Mouse (Mus musculus) lung, postnatal 14 days (tissue): ENCODE data around the gene Atp2b2.

Source experiments
- DNase-seq: peaks from one replicate; pipeline ENCODE4 v3.0.0; 2021

Atp2b2 gene

DNA sequence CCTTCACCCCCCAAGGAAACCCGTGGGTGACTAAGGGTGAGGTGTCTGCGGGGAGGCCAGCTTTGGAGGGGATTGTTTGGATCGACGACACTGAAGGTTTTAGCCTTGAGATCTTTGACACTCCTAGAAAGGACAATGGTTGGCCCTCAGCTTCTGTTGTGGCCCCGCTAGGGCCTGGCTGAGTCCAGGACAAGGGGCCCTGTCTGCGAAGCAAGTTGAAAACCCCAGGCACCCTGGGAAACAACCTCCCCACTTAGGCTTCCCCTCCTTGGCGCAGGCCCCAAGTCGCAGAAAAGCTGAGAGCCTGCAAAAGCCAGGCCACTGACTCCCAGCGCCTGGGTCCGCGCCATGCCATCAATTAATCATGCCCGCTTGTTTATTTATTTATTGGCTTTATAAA lies at the start of gene Atp2b2:
Gene Atp2b2 (minus strand): TSS at position 282 of the 400 bp plus-strand sequence.
- DNase-seq = no peak

DNA sequence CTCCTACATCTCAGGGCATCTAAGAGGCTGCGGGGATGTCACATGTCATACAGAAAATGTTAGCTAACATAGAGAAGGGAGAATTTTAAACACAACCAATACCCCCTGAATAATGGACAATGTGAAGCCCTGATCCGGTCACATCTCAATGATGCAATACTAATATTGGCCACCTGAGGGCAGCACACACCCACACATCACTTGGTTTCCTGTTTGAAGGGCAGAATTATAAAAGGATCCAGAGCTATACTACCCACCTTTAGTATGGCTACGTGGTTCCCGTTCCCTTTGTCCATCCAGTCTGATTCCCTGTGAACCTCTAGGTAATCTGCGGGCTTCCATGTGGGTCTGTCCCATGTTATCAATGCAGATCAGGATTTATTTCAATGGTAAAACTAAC lies 47.2 kb upstream of the Atp2b2 start:
- DNase-seq = peak; percentile 70

DNA sequence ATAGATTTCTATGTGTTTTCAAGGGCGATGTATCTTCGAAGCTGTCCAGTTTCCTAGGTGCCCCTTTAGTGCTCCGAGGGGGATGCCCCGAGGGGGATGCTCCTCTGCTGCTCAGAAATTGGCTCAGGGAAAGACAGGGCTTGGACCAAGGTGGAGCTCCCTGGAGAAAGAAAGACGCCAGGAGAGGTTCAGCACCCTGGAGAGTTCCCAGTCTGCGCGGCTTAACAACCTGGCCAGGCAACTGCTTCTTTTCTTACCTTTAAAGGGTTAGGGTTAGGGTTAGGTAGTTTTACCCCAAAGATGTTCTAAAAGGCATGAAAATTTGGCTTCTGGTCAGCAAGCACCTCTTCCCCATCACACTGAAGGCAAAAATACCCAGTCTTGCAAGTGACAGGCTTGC lies 44.7 kb upstream of the Atp2b2 start:
- DNase-seq = peak; percentile 40

DNA sequence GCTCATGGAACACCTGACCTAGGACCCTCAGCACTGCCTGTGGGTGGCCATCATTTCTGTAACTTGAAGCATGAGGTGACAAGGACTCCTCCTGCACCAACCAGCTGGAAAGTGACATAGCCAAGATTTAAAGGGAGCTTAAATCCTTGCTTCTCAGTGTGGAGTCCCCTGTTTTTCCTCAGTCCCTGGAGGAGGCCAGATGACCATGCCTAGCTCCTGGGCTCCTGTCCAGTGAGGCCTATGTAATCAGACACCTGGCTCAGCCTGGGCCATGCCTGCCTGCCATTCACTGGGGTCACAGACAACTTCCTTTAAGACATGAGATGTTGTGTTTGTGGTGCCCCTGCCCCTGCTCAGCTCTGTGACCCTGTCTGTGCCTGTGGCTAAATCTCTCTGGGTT lies 36.1 kb upstream of the Atp2b2 start:
- no peak for DNase-seq

DNA sequence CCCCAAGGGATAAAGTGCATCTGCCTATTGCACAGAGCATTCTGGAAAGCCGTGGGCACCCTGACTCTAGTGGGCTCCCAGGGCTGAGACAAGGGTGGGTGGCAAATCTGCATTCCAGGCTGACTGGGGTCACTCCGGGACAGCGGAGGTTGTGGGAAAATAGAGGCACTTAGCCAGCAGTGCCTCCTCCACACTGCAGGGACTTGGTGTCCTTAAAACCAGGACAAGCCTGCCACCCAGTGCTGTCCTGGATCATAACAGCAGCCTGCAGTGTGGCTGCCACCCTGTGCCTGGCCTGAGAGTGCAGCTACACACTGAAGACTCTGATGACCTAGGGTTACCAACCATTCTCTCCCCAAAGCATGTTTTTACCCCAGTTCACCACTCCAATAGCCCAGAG lies 34.1 kb upstream of the Atp2b2 start:
- no peak for DNase-seq

DNA sequence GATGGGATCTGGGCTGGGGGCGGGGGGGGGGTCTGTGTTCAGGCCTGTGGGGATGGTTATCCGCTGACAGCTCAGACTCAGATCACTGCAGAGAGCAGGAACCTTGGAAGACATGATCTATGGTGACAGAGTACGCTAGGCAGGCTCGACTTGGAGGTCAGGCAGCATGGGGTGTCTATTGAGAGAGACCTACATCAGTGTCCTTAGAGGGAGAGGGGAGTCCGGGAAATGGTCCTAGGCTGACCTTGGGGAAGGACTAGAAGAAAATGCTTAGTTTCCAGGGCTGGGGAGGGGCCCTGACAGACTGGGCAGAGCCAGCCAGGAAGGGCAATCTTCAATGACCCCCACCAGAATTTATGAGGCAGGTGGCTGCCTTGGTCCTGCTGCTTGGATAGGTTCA lies 33.6 kb upstream of the Atp2b2 start:
- DNase-seq = no peak

DNA sequence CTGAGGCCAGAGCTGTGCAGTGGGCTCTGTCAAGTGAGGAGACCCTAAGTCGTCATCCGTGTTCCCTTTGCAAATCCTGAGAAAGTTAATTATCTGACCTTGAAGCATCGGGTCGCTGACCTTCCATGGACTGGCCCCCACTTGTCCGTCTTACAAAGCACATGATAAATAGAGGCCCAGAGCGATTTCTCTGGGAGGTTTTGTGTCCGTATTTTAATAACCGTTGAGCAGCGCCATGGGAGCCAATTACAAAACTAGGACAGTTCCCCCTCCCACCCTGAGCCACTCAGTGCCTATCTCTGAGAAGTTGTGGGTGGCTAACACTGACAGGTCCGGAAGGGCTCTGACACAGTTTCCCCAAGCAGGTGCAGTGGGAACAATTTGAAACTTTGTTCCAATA lies 32.5 kb upstream of the Atp2b2 start:
- no peak for DNase-seq

DNA sequence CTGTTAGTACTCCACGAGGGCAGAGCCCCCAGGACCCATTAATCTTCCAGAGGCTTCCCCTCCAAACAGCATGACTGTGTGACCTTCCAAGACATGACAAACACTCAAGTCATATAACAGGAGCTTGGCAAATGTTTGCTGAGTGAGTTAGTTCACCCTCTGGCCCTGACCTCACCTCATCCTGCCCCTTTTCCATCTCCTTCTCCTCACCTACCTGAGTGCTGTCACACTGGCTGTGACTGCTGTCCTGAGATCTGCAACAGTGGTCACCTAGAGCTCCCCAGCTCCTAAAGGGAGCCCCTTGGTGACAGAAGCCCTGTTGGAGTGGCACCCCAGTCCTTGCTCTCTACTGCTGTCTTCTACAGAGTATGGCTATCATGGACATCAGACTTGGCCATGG lies 31.8 kb upstream of the Atp2b2 start:
- no peak for DNase-seq

DNA sequence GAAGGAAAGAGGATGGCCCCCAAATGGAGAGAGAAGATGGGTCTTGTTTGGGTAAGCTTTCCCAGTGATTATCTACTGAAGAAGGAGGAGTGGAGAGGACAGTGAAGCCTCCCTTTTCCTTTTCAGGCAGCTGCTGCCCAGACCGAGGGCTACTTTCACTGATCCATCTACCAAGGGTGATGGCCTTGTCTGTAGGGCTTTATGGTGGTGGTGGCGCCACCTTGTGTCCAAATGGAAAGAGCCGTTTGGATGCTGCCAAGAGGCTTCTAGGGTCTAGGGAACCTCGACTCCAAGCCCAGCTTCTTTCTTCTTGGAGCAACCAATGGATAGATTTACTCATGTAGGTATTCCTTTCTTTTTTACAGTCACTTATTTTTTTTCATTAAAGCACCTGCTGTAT lies 29.2 kb upstream of the Atp2b2 start:
- peak; percentile 45 for DNase-seq

DNA sequence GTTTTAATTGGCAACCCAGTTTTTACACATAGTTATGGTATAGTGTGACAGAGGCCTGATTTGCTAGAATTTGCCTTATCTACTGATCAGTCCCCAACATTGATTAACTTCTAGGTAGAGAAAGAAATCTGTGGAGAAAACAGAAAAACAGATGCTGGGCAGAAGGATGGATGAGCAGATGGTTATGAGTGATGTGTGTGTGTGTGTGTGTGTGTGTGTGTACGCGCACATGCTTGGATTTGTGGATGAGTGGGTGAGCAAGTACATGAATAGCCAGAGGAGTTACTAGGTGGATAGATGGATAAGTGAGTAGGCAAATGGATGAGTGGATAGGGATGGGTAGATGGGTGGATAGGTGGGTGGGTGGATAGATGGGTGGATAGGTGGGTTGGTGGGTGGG lies 20.7 kb upstream of the Atp2b2 start:
- no peak for DNase-seq

DNA sequence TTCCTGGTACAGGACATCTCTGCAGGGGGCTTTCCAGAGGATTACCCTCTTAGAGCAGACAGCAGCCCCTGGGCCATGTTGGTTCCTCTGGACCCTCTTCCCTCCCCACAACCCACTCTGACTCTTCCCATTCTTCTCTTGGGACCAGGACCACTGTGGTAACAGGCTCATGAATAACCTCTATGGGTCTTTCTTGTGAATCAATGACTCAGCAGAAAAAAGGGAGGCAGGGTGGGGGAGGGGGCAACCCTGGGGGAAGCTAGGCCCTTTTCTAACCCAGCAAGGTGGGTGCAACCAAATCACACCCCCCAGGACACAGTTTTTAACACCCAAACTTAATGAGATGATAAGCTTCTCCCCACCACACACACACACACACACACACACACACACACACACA lies 20.3 kb upstream of the Atp2b2 start:
- no peak for DNase-seq

DNA sequence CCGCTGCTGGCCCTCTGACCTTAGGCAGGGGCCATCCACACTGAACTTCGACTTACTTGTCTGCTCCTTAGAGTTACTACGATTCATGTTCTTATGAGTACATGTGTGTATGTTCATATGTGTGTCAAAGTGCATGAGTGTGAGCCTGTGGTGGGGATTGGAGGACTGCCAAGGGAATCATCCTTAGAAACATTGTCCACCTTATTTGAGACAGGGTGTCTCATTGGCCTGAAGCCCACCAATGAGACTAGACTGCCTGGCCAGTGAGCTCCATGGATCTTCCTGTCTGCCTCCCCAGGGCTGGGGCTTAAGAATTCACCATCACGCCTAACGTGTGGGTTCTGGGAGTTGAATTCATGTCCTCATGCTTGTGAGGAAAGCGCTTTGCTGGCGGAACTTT lies 16.8 kb upstream of the Atp2b2 start:
- DNase-seq = no peak

DNA sequence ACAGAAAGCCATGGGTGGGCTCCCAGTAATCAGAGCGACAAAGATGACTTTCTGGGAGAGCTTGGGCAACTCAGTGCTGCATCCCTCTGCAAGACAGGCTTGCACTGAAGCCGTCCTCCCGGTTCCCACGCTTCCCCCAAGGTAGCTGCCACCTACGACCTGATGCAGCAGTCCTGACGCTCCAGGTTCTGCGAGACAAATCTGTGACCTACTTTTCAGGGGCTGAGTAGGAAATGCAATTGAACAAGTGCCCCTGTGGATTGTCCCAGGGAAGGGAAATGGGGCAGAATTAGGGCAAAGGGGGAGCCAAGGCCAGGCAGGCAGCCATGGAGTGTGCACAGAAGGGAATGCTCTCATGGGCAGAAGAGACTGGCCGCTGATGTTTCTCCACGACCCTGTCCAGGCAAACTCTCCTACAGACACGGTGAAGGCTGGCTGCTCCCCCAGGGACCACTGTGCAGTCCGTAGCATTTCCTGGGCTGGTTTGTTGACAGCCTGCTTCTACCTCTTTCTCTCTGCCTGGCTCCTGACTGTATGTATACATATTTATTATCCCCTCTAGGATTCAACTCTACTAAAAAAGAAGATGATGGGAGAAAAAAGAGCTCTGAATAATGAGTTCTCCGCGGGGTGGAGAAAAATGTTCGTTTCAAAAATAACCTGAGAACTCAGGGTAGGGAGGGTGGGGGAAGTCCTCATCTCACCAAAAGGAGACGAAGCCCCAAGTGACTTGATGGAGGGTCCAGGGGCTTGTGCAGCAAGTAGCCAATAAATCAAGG lies 15.8 kb upstream of the Atp2b2 start:
- DNase-seq = no peak

DNA sequence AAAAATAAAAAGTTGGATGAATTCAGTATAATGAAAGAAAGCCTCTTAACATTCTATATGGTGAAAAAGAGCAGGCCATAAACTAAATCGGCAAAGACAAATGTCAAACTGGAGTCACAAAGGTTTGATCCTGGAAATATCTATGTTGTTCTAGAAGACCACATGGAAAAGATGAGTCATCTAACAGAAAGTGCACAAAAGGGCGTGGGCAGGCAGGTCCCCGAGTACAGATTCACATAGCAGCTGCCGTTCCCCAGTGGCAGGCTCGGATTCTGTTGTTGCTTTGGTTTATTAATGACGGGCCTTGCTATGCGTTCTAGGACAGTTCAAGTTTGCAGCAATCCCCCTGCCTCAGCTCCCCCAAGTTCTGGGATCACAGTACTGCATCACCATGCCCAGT lies 12.9 kb upstream of the Atp2b2 start:
- no peak for DNase-seq

DNA sequence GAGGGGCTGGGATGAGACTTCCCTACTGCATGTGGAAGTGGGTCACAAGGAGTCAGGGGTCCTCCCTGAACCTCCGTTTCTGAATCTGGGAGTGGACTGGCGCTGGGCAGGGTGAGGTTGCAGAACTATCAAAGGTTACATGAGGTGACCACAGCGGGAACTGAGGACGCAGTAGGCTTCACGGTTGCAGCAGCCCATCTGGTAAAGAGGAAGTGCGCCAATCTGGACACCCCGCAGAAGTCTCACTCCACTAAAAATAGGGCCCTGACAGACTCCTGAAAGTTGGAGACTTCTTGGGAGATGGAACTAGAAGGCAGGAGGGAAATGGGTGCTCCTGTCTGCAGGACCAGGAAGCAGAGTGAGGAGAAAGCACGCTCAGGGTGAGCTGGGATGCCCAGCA lies 2.5 kb upstream of the Atp2b2 start:
- DNase-seq = no peak

DNA sequence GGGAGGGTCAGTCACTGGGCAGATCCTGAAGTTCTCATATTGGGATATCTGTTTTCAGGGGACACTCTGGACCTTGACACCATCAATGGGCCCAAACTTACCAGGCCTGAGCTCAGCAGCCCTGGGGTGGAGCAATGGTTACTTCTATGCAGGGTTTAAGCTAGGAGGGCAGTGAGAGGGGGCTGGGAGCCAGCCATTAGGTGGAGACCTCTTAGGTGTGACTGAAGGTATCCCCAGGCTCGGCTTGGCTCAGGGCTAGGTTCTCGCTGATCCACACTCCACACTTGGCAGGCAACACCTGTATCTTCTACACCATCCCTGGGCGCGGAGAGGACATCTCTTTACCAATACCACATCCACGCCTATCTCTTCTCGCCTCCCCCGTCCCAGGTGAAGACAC lies 423 bp upstream of the Atp2b2 start:
- no peak for DNase-seq

DNA sequence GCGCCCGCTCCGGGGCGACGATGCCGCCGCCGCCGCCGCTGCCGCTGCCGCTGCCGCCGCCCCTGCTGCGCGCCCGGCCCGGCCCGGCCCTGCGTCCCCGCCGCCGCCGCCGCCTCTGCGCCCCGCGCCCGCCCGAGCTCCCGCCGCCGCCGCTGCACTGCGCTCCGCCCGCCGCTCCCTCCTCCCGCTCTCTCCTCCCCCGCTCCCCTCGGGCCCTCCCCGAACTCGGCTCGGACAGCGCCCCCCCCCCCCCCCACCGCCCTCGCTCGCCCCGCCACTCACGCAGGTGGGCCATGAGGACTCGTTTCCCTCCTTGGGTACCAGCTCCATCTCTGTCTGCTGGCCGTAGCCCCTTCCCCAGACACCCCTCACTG lies 515 bp downstream of the Atp2b2 start:
- DNase-seq = no peak

DNA sequence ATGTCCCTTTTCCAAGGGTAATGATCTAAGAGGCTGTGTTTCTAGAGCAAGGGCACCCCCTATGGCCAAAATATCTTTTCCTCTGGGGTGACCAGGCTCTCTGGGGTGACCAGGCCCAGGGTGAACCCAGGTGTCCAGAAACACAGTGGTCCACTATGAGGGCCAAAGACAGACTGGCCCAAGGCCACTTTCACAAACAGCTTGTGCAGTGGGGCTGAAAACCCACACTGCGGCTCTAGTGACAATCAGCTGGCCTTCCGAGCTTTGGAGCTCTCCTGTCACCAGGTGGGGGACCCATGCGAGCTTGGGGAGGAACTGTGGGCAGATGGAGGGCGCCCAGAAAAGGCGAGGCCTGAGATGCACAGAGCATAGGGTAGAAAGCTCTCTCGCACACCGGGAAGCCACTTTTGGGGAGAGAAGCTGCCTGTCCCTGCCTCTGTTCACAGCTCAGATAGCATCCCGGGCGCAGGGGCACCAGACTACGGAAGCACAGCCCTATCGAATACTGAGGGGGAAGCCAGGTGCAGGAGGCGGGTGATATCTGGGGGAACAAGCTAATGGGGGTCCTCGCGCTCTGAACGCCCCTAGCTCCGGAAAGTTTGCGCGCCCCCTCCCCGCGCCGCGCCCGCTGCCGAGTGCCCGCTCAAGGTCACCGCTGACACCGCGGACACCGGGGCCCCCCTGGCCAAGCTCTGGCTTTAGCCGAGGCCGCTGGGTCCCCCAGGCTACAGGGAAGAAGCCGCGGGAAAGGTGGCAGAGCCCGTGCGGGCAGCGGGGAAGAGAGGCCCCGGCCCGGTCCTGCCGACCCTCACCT lies 1.1 kb downstream of the Atp2b2 start:
- DNase-seq = no peak

DNA sequence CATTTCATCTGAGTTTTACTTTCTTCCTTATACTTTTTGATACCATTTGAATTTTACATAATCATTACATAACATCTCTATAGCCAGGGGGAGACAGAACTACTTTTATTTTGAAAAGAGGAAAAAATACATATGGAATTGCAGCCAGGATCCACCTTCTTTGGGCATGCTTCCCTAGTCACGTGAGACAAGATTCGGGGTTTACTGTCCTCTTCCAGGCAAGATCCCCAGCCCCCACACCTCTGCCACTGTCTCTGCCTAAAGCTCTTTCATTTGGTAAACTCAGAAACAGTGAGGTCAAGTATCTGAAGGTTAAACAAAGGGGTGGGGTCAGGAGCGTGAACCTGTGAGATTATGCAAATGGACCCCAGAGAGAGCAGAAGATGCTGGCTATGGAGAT lies 6.7 kb downstream of the Atp2b2 start:
- no peak for DNase-seq

DNA sequence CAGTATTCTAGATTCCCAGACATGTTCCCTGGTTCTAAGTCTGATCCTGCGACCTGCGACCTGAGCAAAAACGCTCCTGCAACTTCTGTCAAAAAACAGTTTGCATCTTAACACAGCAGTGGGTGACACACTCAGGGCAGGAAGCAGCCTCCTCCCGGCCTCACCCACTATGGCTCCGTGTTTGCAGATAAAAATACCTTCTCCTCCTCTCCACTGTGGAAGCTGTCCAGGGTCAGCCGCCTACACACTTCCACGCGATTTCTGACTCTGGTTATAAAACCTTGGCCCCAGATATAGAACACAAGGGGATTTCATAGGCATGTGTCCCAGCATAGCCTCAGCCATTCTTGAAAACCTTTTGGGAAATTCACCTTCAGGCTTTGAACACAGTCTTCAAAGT lies 9.6 kb downstream of the Atp2b2 start:
- DNase-seq = no peak

DNA sequence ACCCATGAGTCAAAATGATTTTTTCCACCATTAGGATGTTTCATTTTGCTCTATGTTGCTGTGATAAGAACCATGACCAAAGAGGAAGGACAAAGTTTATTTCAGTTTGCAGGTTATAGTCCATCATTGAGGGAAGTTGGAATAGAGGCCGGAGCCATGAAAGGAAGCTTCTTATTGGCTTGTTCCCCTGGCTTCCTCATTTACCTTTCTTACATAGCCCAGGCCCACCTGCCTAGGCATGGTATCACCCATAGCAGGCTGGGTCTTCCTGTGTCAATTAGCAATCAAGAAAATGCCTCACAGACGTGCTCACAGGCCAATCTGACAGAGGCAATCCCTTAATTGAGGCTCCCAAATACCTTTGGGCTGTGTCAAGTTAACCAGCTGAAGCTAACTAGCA lies 18.6 kb downstream of the Atp2b2 start:
- no peak for DNase-seq

DNA sequence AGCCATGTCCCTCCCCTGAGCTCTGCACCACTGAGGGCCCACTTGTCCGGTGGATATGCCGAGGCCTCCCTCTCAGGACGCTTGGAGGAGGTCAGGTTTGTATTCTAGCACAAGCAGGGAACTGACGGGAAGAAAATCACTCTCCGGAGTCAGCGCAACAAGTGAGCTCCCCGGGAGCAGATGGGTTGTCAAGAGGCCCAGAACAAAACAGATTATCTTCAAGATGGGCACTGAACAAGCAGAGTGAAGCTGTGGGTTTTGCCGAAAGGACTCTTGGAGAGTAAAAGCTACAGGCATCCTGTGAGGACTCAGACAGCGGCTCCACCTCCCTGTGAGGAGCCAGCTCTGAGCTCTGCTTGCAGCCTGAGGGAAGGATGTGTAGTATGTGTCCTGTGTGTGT lies 20.3 kb downstream of the Atp2b2 start:
- DNase-seq = no peak

DNA sequence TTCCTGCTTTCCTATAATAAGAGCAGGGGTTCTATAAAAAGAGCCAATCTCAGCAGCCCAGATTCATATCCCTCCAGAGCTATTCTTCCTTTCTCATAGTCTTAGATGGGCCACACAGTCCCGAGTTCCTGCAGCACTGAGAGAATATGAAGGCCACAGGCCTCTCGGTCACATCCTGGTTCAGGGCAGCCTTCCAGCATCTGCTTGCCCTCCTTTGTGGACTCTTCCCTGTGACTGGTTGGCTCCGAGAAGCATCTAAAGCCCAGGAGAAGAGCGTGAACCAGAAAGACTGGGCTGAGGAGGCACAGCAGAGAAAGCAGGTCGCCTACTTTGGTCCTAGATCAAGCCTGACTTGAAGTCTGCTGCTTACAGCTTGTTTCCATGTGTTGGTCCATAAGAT lies 28.6 kb downstream of the Atp2b2 start:
- no peak for DNase-seq

DNA sequence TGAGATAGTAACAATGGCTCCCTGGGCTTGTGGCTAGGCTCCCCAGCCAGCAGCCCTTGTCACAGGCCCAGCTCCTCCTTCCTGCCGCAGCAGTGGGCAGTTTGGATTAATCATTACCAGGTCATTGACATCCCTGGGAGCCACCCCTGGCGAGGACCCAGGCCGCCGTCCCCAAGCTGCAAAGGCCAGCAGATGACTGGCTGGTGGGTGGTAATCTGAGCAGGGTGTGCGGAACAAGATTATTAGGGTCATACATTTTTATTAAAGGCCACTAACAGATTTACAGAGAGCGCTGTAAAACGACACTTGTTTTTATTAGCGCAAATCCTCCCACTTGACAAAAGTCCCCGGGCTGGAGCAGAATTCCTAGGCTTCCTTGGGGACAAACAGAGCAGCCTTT lies 29.6 kb downstream of the Atp2b2 start:
- DNase-seq = peak; percentile 9

DNA sequence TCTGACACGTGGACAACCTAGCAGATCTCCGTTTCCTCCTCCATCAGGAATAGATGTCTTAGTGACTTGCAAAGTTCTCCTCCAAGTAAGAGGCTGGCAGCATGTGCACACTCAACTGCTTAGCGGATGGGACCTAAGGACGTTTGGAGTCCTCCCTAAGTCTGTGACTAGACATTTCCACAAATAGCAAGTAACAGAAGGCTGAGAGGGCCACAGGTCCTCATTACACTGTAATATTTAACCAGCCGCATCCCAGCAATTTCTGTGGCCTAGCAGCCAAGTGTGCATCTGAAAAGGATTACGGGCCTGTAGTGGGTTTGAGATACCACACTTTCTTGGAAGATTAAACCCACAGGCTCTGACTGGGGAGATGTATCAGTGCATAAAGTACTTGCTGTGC lies 30.4 kb downstream of the Atp2b2 start:
- no peak for DNase-seq
